Mouse (Mus musculus): ENCODE data around the gene Golph3. TPM values are rescaled to one million over a fixed set of nuclear protein-coding genes. Genes with fewer than 3 reads are reported as not detected.

Golph3 gene
- polyA plus RNA-seq, 1 experiment from 2014 or later = 93.0 TPM

GRCm38 (mm10) chr15:12291757-12292156 lies 29.5 kb upstream of the Golph3 start:
- H3K9ac ChIP-seq (ENCODE audit: low read depth, low read length) = no peak overlapping the region
- no peak for DNase-seq (ENCODE audit: low spot score)
- ATAC-seq (replicated peaks; ENCODE audit: low FRiP score) = no peak
- no peak overlapping the region for H3K27ac ChIP-seq (ENCODE audit: low read depth, low read length)
- H3K36me3 ChIP-seq (ENCODE audit: control insufficient read depth, insufficient read depth, low read length) = no peaks in the 10 kb centered on the region
- 76% methylated on average over 2 of the region's 2 CpGs for WGBS
- H3K4me2 ChIP-seq = no peak overlapping the region
- H3K4me1 ChIP-seq (replicated peaks; ENCODE audit: control insufficient read depth, insufficient read depth, low read length) = no peaks in the 10 kb centered on the region
- no peak overlapping the region for H3K4me3 ChIP-seq (ENCODE audit: low read depth, low read length)
- H3K9me3 ChIP-seq (ENCODE audit: control insufficient read depth, low read length) = no peaks in the 10 kb centered on the region
- H3K27me3 ChIP-seq (replicated peaks; ENCODE audit: control insufficient read depth, insufficient read depth, low read length) = no peaks in the 10 kb centered on the region

- no peak overlapping the region for H3K27ac ChIP-seq (ENCODE audit: low read depth, low read length)
- no peaks in the 10 kb centered on the region for H3K9me3 ChIP-seq (ENCODE audit: control insufficient read depth, low read length)
- no peak overlapping the region for H3K9ac ChIP-seq (ENCODE audit: low read depth, low read length)
- WGBS = 66% methylated on average over 2 of the region's 2 CpGs
- no peak overlapping the region for H3K4me2 ChIP-seq
- no peak overlapping the region for H3K4me3 ChIP-seq (ENCODE audit: low read depth, low read length)
- no peak for ATAC-seq (replicated peaks; ENCODE audit: low FRiP score)
- H3K36me3 ChIP-seq (ENCODE audit: control insufficient read depth, insufficient read depth, low read length) = no peaks in the 10 kb centered on the region
- no peaks in the 10 kb centered on the region for H3K27me3 ChIP-seq (replicated peaks; ENCODE audit: control insufficient read depth, insufficient read depth, low read length)
- no peaks in the 10 kb centered on the region for H3K4me1 ChIP-seq (replicated peaks; ENCODE audit: control insufficient read depth, insufficient read depth, low read length)
- DNase-seq (ENCODE audit: low spot score) = no peak
These were observed 25.0 kb upstream of the Golph3 start for GRCm38 (mm10) chr15:12296228-12296627.

GRCm38 (mm10) chr15:12298231-12298737 lies 23.0 kb upstream of the Golph3 start:
- WGBS = 78% methylated on average over 7 of the region's 7 CpGs
- no peaks in the 10 kb centered on the region for H3K27me3 ChIP-seq (replicated peaks; ENCODE audit: control insufficient read depth, insufficient read depth, low read length)

GRCm38 (mm10) chr15:12301771-12302170 lies 19.5 kb upstream of the Golph3 start:
- DNase-seq (ENCODE audit: low spot score) (no peak), ATAC-seq (replicated peaks; ENCODE audit: low FRiP score) (0 out of 2 replicates have a peak, but pooled peaks have one; percentile 26)
- Histone ChIP-seq H3K27me3 (replicated peaks; ENCODE audit: control insufficient read depth, insufficient read depth, low read length) (no peaks in the 10 kb centered on the region), H3K9ac (ENCODE audit: low read depth, low read length) (no peak overlapping the region), H3K27ac (ENCODE audit: low read depth, low read length) (no peak overlapping the region), H3K36me3 (ENCODE audit: control insufficient read depth, insufficient read depth, low read length) (no peaks in the 10 kb centered on the region), H3K4me2 (no peak overlapping the region), H3K9me3 (ENCODE audit: control insufficient read depth, low read length) (no peaks in the 10 kb centered on the region), H3K4me3 (ENCODE audit: low read depth, low read length) (no peak overlapping the region), H3K4me1 (replicated peaks; ENCODE audit: control insufficient read depth, insufficient read depth, low read length) (peaks cover 6% of the 10 kb centered on the region)
- WGBS = 66% methylated on average over 5 of the region's 6 CpGs

More at GRCm38 (mm10) chr15:12298231-12298737, 23.0 kb upstream of the Golph3 start:
- Histone ChIP-seq H3K4me2 (no peak overlapping the region), H3K9me3 (ENCODE audit: control insufficient read depth, low read length) (no peaks in the 10 kb centered on the region), H3K9ac (ENCODE audit: low read depth, low read length) (no peak overlapping the region), H3K27ac (ENCODE audit: low read depth, low read length) (no peak overlapping the region), H3K36me3 (ENCODE audit: control insufficient read depth, insufficient read depth, low read length) (no peaks in the 10 kb centered on the region), H3K4me3 (ENCODE audit: low read depth, low read length) (no peak overlapping the region), H3K4me1 (replicated peaks; ENCODE audit: control insufficient read depth, insufficient read depth, low read length) (no peaks in the 10 kb centered on the region)
- ATAC-seq (replicated peaks; ENCODE audit: low FRiP score) (no peak), DNase-seq (ENCODE audit: low spot score) (no peak)

GRCm38 (mm10) chr15:12306188-12307071 lies 14.8 kb upstream of the Golph3 start:
- ATAC-seq (replicated peaks; ENCODE audit: low FRiP score) (peak; percentile 67), DNase-seq (ENCODE audit: low spot score) (no peak)
- no peak overlapping the region for H3K4me3 ChIP-seq (ENCODE audit: low read depth, low read length)
- H3K27ac ChIP-seq (ENCODE audit: low read depth, low read length) = peak overlapping the region; percentile 65
- WGBS = 30% methylated on average over 8 of the region's 8 CpGs
- peak overlapping the region; percentile 50 for H3K4me2 ChIP-seq
- peak overlapping the region; percentile 44; the same call in 1 of the 2 replicates for H3K9ac ChIP-seq (ENCODE audit: low read depth, low read length)
- H3K36me3 ChIP-seq (ENCODE audit: control insufficient read depth, insufficient read depth, low read length) = no peaks in the 10 kb centered on the region
- peaks cover 16% of the 10 kb centered on the region for H3K4me1 ChIP-seq (replicated peaks; ENCODE audit: control insufficient read depth, insufficient read depth, low read length)
- no peaks in the 10 kb centered on the region for H3K9me3 ChIP-seq (ENCODE audit: control insufficient read depth, low read length)
- H3K27me3 ChIP-seq (replicated peaks; ENCODE audit: control insufficient read depth, insufficient read depth, low read length) = no peaks in the 10 kb centered on the region

GRCm38 (mm10) chr15:12307114-12307513 lies 14.1 kb upstream of the Golph3 start:
- no peak overlapping the region for H3K4me2 ChIP-seq
- H3K36me3 ChIP-seq (ENCODE audit: control insufficient read depth, insufficient read depth, low read length) = no peaks in the 10 kb centered on the region

GRCm38 (mm10) chr15:12308539-12308938 lies 12.7 kb upstream of the Golph3 start:
- ATAC-seq (replicated peaks; ENCODE audit: low FRiP score) (no peak), DNase-seq (ENCODE audit: low spot score) (no peak)
- Histone ChIP-seq H3K4me3 (ENCODE audit: low read depth, low read length) (no peak overlapping the region), H3K4me1 (replicated peaks; ENCODE audit: control insufficient read depth, insufficient read depth, low read length) (peaks cover 19% of the 10 kb centered on the region), H3K9me3 (ENCODE audit: control insufficient read depth, low read length) (no peaks in the 10 kb centered on the region), H3K4me2 (no peak overlapping the region), H3K27me3 (replicated peaks; ENCODE audit: control insufficient read depth, insufficient read depth, low read length) (no peaks in the 10 kb centered on the region), H3K27ac (ENCODE audit: low read depth, low read length) (no peak overlapping the region), H3K9ac (ENCODE audit: low read depth, low read length) (no peak overlapping the region), H3K36me3 (ENCODE audit: control insufficient read depth, insufficient read depth, low read length) (no peaks in the 10 kb centered on the region)
- 86% methylated on average over 5 of the region's 5 CpGs for WGBS

More at GRCm38 (mm10) chr15:12307114-12307513, 14.1 kb upstream of the Golph3 start:
- Histone ChIP-seq H3K4me1 (replicated peaks; ENCODE audit: control insufficient read depth, insufficient read depth, low read length) (peaks cover 16% of the 10 kb centered on the region), H3K9ac (ENCODE audit: low read depth, low read length) (no peak overlapping the region), H3K27ac (ENCODE audit: low read depth, low read length) (no peak overlapping the region), H3K4me3 (ENCODE audit: low read depth, low read length) (no peak overlapping the region), H3K27me3 (replicated peaks; ENCODE audit: control insufficient read depth, insufficient read depth, low read length) (no peaks in the 10 kb centered on the region), H3K9me3 (ENCODE audit: control insufficient read depth, low read length) (no peaks in the 10 kb centered on the region)
- DNase-seq (ENCODE audit: low spot score) (no peak), ATAC-seq (replicated peaks; ENCODE audit: low FRiP score) (no peak)
- WGBS = 63% methylated on average over 4 of the region's 4 CpGs

- Histone ChIP-seq H3K9me3 (ENCODE audit: control insufficient read depth, low read length) (no peaks in the 10 kb centered on the region), H3K4me1 (replicated peaks; ENCODE audit: control insufficient read depth, insufficient read depth, low read length) (peaks cover 19% of the 10 kb centered on the region)
- WGBS = 60% methylated on average over 4 of the region's 4 CpGs
These were observed 10.6 kb upstream of the Golph3 start for GRCm38 (mm10) chr15:12310676-12311075.

More at GRCm38 (mm10) chr15:12310676-12311075, 10.6 kb upstream of the Golph3 start:
- Histone ChIP-seq H3K9ac (ENCODE audit: low read depth, low read length) (no peak overlapping the region), H3K27me3 (replicated peaks; ENCODE audit: control insufficient read depth, insufficient read depth, low read length) (no peaks in the 10 kb centered on the region), H3K36me3 (ENCODE audit: control insufficient read depth, insufficient read depth, low read length) (no peaks in the 10 kb centered on the region), H3K27ac (ENCODE audit: low read depth, low read length) (no peak overlapping the region), H3K4me3 (ENCODE audit: low read depth, low read length) (no peak overlapping the region), H3K4me2 (no peak overlapping the region)
- DNase-seq (ENCODE audit: low spot score) (no peak), ATAC-seq (replicated peaks; ENCODE audit: low FRiP score) (no peak)

Data from liver, embryonic 11.5 days (tissue).